Mouse (Mus musculus) liver, embryonic 12.5 days (tissue): Measurements from ENCODE around the gene Secisbp2. TPM values are rescaled to one million over a fixed set of nuclear protein-coding genes. Genes with fewer than 3 reads are reported as not detected.
"Not testable (repeated sequence)": the region's sequence is repeated elsewhere in the genome, so short reads cannot be mapped to it uniquely, and the experiment has no call there.

Source experiments
- ATAC-seq: fragments of 200-750 bp; cut with Nextera tagmentation; 2 replicates; pipeline ENCODE4 v1.8.0; 2017; ENCODE audit warnings: moderate number of reproducible peaks, mild to moderate bottlenecking, moderate library complexity
- H3K27ac ChIP-seq: fragments of 300-500 bp; sonication (generic); 2 replicates; pipeline ENCODE4 v1.5.1; 2016; ENCODE audit warnings: mild to moderate bottlenecking
- H3K27me3 ChIP-seq: fragments of 300-500 bp; sonication (generic); replicated peaks from 2 replicates; pipeline ENCODE4 v1.6.1; 2016; ENCODE audit warnings: mild to moderate bottlenecking, moderate library complexity
- H3K36me3 ChIP-seq: fragments of 300-500 bp; sonication (generic); 2 replicates; pipeline ENCODE4 v1.6.1; 2016; ENCODE audit warnings: mild to moderate bottlenecking, moderate library complexity
- H3K4me1 ChIP-seq: fragments of 300-500 bp; sonication (generic); 2 replicates; pipeline ENCODE4 v1.6.1; 2016
- H3K4me2 ChIP-seq: fragments of 300-500 bp; sonication (generic); 2 replicates; pipeline ENCODE4 v1.6.1; 2016; ENCODE audit warnings: mild to moderate bottlenecking, moderate library complexity
- H3K4me3 ChIP-seq: fragments of 300-500 bp; sonication (generic); 2 replicates; pipeline ENCODE4 v1.5.1; 2016; ENCODE audit warnings: mild to moderate bottlenecking, moderate library complexity
- H3K9ac ChIP-seq: fragments of 300-500 bp; sonication (generic); 2 replicates; pipeline ENCODE4 v1.6.1; 2016; ENCODE audit warnings: mild to moderate bottlenecking, moderate library complexity
- H3K9me3 ChIP-seq: fragments of 300-500 bp; sonication (generic); replicated peaks from 2 replicates; pipeline ENCODE4 v1.6.1; 2016; ENCODE audit warnings: mild to moderate bottlenecking, moderate library complexity
- WGBS: fragments of 180-500 bp; shearing (Covaris S2); methylation state at CpG from one replicate; pipeline ENCODE4 v1.1.7; 2016; ENCODE audit not compliant: insufficient replicate concordance; 5-methylcytosine and 5-hydroxymethylcytosine counted together
- polyA plus RNA-seq: library from polyadenylated mRNA; unstranded; fragments of >200 nt; fragmentation: Nextera tagmentation; extraction: Ambion mirVana; gene quantifications from 2 replicates; pipeline ENCODE4 v1.2.1, GENCODE M21; 2016

Secisbp2 gene
- polyA plus RNA-seq, 1 experiment from 2014 or later, result 22.7 TPM

DNA sequence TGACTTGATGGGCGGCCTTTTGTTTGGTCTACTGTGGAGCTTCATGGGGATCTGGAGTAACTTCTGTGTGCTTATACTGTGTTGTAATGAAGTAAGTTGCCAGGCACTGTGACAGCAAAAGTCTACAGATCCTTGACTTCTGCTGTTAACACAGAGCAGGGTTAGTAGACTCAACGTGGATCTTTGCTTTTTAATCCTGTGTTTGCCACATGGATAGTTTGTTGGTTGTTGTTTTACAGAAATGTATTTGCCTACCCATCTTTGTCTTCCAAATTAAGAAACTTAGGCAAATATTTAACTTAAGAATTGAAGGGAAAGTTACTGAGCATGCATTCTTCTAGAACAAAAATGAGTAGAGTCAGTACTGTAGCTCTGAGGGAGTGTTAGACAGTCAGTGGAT lies 12.1 kb downstream of the Secisbp2 start:
- Histone ChIP-seq H3K36me3 (peaks cover 98% of the 10 kb centered on the region), H3K9me3 (no peaks in the 10 kb centered on the region)

DNA sequence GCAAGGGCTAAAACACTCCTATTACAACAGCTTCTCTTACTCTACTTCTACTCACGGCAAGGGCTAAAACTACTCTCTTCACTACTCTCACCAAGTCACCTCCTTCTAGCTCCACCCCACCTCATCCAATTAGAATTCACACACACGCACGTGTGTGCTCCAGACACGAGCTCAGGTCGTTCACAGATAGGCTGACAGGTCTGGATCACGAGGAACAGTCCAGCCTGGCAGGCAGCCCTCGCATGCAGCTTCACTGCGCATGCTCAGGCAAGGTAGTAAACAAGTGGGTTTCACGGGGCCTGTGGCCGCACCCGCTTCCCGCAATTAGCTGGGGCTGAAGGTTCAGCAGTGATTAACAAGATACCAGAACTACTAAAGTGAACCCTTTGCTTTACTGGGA lies 16.7 kb downstream of the Secisbp2 start:
- not testable (repeated sequence) for H3K9me3 ChIP-seq, ATAC-seq, H3K4me3 ChIP-seq, H3K27ac ChIP-seq, H3K9ac ChIP-seq, H3K27me3 ChIP-seq, H3K4me2 ChIP-seq, H3K4me1 ChIP-seq
- peaks cover 92% of the 10 kb centered on the region for H3K36me3 ChIP-seq
- WGBS, result 83% methylated on average over 12 of the region's 12 CpGs

More for the DNA sequence above, 12.1 kb downstream of the Secisbp2 start:
- Histone ChIP-seq H3K4me1 (no peaks in the 10 kb centered on the region), H3K4me2 (no peak overlapping the region), H3K27ac (no peak overlapping the region), H3K4me3 (no peak overlapping the region), H3K27me3 (no peaks in the 10 kb centered on the region), H3K9ac (no peak overlapping the region)
- ATAC-seq, result no peak
- 85% methylated on average over 2 of the region's 2 CpGs for WGBS

DNA sequence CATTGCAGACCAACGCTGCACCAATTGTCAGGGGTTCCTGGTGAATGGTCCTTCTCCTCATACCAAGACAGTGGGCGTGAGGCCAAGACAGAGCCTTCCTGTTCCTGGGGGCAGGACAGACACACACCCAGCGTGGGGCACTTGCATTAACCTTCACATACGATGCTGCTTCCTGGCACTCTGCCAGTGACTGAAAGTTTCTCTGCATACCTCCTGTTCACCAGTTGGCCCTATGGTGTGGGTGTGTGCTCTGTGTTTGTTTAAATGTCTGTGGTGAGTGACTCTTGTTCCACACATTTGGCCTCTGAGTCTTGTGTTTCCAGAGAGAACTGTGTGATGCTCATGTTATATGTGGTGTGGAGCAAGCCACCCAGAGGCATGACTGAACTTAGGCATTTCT lies 25.1 kb downstream of the Secisbp2 start:
- H3K4me3 ChIP-seq, result no peak overlapping the region
- 80% methylated on average over 4 of the region's 4 CpGs for WGBS
- peak overlapping the region; percentile 5; the same call in 1 of the 2 replicates for H3K27ac ChIP-seq
- H3K9me3 ChIP-seq, result no peaks in the 10 kb centered on the region
- H3K4me2 ChIP-seq, result no peak overlapping the region
- H3K4me1 ChIP-seq, result peaks cover 38% of the 10 kb centered on the region
- no peaks in the 10 kb centered on the region for H3K27me3 ChIP-seq
- no peak for ATAC-seq
- H3K36me3 ChIP-seq, result peaks cover 94% of the 10 kb centered on the region
- no peak overlapping the region for H3K9ac ChIP-seq

DNA sequence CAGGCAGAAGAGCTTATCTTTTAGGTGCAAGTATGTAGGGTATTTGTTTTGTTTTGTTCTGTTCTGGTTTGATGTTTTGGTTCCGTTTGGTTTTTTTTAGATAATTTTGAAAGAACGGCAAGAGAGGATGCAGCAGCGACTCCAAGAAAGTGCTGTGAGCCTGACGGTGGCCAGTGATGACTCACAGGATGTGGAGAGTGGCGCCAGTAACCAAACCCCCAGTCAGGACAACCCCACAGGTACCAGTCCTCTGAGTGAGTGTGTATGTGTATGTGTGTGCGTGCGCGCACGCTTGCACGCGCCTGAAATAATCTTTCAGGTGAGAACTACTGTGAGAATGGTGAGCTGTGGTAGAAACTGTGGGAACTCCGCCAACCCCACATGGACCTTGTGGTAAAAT lies 25.5 kb downstream of the Secisbp2 start:
- no peak overlapping the region for H3K4me3 ChIP-seq
- H3K4me2 ChIP-seq, result 0 out of 2 replicates have a peak overlapping the region, but pooled peaks have one; percentile 43
- H3K4me1 ChIP-seq, result peaks cover 38% of the 10 kb centered on the region
- peak overlapping the region; percentile 55 for H3K27ac ChIP-seq
- no peaks in the 10 kb centered on the region for H3K27me3 ChIP-seq
- ATAC-seq, result no peak
- 74% methylated on average over 12 of the region's 12 CpGs for WGBS
- H3K9me3 ChIP-seq, result no peaks in the 10 kb centered on the region
- peaks cover 95% of the 10 kb centered on the region for H3K36me3 ChIP-seq
- H3K9ac ChIP-seq, result no peak overlapping the region

DNA sequence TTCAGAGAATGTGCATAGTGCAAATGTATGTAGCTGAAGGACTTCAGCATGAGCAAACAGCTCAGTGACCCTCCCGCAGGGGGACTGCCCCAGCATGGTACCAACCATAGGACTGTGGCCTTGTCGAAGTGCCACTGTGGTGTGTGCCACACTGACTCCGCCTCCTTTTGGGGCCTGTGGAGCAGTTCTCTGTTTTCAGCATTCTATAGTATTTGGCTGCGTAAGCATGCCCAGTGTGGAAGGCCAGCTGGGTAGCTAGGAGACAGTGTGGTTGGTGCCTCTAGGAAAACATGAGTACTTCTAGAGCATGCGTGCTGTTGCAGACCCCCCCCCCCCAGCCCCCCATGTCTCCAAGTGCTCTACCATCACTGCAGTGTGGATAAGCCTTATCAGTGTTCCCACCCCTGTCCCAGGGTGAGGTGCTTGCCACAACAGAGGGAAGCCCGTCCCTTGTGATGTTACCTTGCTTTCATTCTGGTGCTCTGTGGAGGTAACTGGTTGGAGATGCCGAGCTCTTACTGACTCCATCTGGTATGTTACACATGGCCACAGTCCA lies 26.2 kb downstream of the Secisbp2 start:
- Histone ChIP-seq H3K27ac (peak overlapping the region; percentile 55), H3K9me3 (no peaks in the 10 kb centered on the region), H3K4me2 (peak overlapping the region; percentile 43), H3K4me3 (no peak overlapping the region), H3K27me3 (no peaks in the 10 kb centered on the region), H3K36me3 (peaks cover 99% of the 10 kb centered on the region), H3K4me1 (peaks cover 38% of the 10 kb centered on the region), H3K9ac (peak overlapping the region; percentile 23; the same call in 1 of the 2 replicates)
- ATAC-seq, result peak; percentile 87
- WGBS, result 48% methylated on average over 7 of the region's 7 CpGs

DNA sequence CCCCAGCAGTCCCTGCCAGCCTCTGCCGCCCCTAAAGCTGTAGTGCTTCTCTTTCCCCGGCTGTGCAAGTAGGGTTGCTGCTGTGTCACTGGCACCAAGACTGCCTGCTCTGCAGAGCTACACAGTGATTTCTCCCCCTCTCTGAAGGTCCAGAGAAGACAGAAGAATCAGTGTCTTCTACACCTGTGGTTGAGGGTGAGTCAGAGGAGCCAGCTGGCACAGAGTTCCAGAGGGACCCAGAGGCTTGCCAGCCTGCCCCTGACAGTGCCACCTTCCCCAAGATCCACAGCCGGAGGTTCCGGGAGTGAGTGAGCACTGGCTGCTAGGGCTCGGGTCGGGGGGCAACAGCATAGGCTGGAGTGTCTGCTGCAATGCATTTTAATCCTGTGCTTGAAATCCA lies 27.2 kb downstream of the Secisbp2 start:
- Histone ChIP-seq H3K36me3 (peaks cover 100% of the 10 kb centered on the region), H3K9ac (0 out of 2 replicates have a peak overlapping the region, but pooled peaks have one; percentile 8), H3K4me2 (no peak overlapping the region), H3K4me1 (peaks cover 38% of the 10 kb centered on the region), H3K27ac (peak overlapping the region; percentile 0; the same call in 1 of the 2 replicates), H3K9me3 (no peaks in the 10 kb centered on the region), H3K4me3 (no peak overlapping the region), H3K27me3 (no peaks in the 10 kb centered on the region)
- no peak for ATAC-seq
- 91% methylated on average over 6 of the region's 6 CpGs for WGBS

DNA sequence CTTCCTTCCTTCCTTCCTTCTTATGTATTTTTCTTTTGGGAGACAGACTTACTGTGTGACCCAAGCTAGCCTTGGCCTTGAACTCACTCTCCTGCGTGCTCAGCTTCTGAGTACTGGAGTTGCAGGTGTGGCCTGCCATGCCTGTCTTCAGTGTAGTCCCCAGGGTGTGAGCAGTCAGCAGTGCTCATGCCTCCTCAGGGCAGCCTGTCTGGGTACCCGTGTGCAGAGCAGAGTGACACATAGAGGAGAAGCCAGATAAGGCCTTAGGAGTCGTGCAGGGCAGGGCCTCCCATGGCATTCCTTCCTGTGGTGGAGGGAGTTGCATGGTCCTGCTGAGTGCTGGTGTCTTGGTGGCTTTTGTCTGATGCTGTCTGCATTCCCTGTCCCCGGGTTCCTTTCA lies 27.8 kb downstream of the Secisbp2 start:
- H3K9ac ChIP-seq, result no peak overlapping the region
- no peak overlapping the region for H3K4me3 ChIP-seq
- no peaks in the 10 kb centered on the region for H3K9me3 ChIP-seq
- peak; percentile 47 for ATAC-seq
- peak overlapping the region; percentile 0; the same call in 1 of the 2 replicates for H3K27ac ChIP-seq
- H3K4me1 ChIP-seq, result peaks cover 42% of the 10 kb centered on the region
- 52% methylated on average over 4 of the region's 4 CpGs for WGBS
- H3K27me3 ChIP-seq, result no peaks in the 10 kb centered on the region
- peaks cover 100% of the 10 kb centered on the region for H3K36me3 ChIP-seq
- H3K4me2 ChIP-seq, result no peak overlapping the region

DNA sequence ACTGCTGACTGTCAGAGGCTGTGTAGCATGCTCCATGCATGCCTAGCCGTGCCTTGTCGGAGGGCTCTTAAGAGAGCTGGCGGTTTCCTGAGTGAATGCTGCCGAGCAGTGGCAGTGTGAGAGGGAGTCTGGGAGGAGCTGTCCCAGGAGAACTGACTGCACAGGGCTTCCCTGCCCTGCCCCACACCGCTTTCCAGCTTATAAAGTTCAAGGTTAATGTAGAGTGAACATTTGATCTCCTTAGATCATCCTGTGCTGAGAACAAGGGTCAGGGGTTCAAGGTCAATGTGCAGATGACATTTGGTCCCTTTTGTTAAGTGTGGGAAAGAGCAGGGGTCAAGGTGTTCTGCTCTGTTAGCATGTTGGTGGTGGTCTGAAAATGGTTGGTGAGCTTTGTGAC lies 29.6 kb downstream of the Secisbp2 start:
- no peak overlapping the region for H3K4me2 ChIP-seq
- WGBS, result 90% methylated on average over 5 of the region's 5 CpGs

DNA sequence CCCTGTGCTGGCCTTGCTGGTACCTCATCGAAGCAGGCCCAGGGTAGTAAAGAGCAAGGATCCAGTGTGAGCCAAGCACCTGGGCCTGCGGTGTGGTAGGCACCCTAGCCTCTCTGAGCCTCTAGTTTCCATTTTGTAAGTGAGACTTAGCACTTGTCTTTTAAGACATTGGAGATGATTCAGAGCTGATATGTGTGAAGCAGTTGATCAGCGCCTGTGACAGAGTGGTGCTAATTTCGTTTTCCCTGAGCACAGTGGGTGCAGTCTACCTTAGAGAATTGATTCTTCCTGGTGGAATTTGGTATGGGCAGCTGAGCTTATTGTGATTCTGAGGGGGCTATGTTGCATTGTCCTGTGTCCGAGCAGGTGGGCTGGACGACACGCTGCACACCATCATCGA lies 30.1 kb downstream of the Secisbp2 start:
- Histone ChIP-seq H3K27ac (no peak overlapping the region), H3K9me3 (no peaks in the 10 kb centered on the region), H3K9ac (no peak overlapping the region), H3K27me3 (no peaks in the 10 kb centered on the region), H3K4me2 (no peak overlapping the region), H3K4me1 (peaks cover 58% of the 10 kb centered on the region), H3K36me3 (peaks cover 100% of the 10 kb centered on the region), H3K4me3 (no peak overlapping the region)
- ATAC-seq, result no peak
- WGBS, result 93% methylated on average over 8 of the region's 8 CpGs

More for the DNA sequence above, 29.6 kb downstream of the Secisbp2 start:
- Histone ChIP-seq H3K27ac (no peak overlapping the region), H3K4me1 (peaks cover 58% of the 10 kb centered on the region), H3K4me3 (no peak overlapping the region), H3K9ac (no peak overlapping the region), H3K9me3 (no peaks in the 10 kb centered on the region), H3K36me3 (peaks cover 100% of the 10 kb centered on the region), H3K27me3 (no peaks in the 10 kb centered on the region)
- ATAC-seq, result no peak

DNA sequence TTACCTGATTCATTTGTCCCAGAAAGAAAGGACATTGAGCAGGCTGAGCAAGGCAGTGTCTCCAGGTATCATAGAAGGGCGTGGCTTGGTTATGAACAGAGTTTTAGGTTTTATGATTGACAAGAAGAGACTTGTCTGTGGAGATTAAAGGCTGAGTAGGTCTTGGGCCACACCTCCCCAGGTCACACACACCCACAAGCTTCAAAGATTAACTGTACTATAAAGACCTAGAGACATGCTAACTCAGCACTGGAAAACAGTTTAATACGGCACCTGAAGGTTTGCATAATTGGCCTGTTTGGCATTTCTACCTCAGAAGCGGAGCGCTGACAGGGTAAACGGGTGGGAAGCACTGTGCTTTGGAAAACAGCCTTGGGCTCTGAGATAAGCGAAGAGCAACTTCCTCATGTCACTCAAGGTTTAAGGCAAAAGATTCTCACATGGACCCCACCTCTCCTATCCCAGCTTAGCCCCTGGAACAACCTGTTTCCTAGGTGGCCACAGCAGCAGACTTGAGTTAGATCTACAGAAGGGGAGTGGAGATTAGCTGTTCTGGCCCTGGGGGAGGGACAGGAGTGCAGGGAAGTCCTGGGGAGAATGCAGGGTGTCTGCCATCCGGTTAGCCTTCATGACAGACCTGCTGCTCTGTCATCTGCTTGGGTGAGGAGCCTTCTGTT lies 33.9 kb downstream of the Secisbp2 start:
- H3K27ac ChIP-seq, result peak overlapping the region; percentile 17; the same call in 1 of the 2 replicates
- H3K4me2 ChIP-seq, result no peak overlapping the region
- WGBS, result 27% methylated on average over 7 of the region's 7 CpGs
- no peaks in the 10 kb centered on the region for H3K27me3 ChIP-seq
- H3K4me1 ChIP-seq, result peaks cover 51% of the 10 kb centered on the region
- peak; percentile 63 for ATAC-seq
- H3K4me3 ChIP-seq, result no peak overlapping the region
- H3K9ac ChIP-seq, result no peak overlapping the region
- no peaks in the 10 kb centered on the region for H3K9me3 ChIP-seq
- peaks cover 90% of the 10 kb centered on the region for H3K36me3 ChIP-seq

DNA sequence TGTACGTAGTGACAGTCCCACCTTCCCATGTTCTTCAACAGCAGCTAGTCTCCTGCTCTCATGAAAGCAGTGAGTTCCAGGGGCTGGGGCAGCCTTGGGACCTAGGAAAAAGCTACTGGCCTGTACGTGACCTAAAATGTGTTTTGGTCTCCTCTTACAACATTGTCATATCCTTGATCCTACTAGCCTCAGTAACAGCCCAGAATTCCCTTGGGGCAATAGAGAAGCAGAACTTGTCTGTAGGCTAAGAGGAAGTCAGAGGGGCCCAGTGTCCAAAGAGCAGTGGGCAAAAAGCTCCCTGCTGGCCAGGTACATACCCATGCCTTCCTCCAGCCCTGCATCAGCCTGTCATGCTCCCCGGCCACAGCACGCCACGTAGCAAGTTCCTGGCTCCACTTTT lies 35.5 kb downstream of the Secisbp2 start:
- 78% methylated on average over 5 of the region's 5 CpGs for WGBS
- no peak overlapping the region for H3K4me3 ChIP-seq
- no peak overlapping the region for H3K27ac ChIP-seq
- peaks cover 83% of the 10 kb centered on the region for H3K36me3 ChIP-seq
- no peak overlapping the region for H3K9ac ChIP-seq
- H3K4me1 ChIP-seq, result peaks cover 51% of the 10 kb centered on the region
- no peaks in the 10 kb centered on the region for H3K27me3 ChIP-seq
- H3K9me3 ChIP-seq, result no peaks in the 10 kb centered on the region
- ATAC-seq, result no peak
- H3K4me2 ChIP-seq, result no peak overlapping the region

DNA sequence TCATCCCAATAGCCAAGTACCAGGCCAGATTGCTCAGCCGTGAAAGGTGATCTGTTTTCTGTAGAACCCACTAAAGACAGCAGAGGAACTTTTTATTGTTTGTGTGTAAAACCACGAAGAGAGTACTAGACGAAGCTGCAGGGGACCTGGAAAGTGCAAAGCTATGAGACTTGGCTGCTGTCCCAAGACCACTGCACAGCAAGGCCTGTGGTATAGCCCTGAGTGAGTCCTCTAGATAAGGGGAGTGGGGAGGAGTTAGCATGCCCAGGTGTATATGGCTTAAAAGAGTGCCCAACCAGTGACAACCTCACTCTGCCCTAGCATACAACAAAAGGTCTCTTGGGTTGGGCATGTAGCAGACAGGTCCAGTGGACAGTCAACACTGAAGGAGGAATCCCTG lies 37.2 kb downstream of the Secisbp2 start:
- ATAC-seq, result no peak
- Histone ChIP-seq H3K9me3 (no peaks in the 10 kb centered on the region), H3K27ac (no peak overlapping the region), H3K4me1 (peaks cover 51% of the 10 kb centered on the region), H3K4me2 (no peak overlapping the region), H3K4me3 (no peak overlapping the region), H3K36me3 (peaks cover 66% of the 10 kb centered on the region), H3K9ac (no peak overlapping the region), H3K27me3 (no peaks in the 10 kb centered on the region)
- WGBS, result 45% methylated on average over 3 of the region's 3 CpGs
